Mouse (Mus musculus): ENCODE results near the gene Alox8.

DNA sequence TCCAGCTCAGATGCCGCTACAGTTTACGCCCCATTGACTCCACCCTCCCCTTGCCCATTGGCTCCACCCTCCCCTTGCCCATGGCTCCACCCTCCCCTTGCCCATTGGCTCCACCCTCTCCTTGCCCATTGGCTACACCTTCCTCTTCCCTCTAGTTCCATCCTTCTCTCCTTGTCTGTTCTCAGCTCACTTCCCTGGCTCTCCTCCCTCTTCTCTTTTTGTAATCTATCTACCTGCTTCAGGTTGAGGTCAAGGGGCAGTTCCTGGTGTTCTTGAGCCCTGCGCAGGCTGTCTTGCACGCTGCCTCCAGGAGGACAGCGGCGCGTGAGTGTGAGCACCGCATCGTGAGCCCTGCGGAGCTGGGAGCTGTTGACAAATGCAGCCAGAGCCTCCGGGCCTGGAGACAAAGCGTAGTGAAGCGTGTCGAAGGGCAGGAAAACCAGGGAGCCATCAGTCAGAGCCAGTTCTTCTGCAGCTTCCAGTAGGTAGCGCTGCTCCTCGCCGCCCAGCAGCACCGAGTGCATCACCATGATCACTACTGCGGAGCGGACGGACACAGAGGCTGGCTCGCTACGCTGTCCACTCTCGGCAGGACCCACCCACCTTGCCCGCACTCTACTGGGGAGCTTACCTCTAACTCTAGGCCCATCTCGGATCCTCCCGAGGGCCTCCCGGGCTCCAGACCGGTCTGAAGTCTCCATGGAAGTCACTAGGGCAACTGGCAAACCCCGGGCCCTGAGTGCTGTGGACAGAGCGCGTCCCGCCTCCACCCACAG lies 37.8 kb upstream of the Alox8 start:
- peak; percentile 29; the same call in 1 of the 2 replicates for TF ChIP-seq CTCF (IDR thresholded peaks at IDR 0.05; ENCODE audit: borderline replicate concordance, insufficient read depth, low read depth, low read length)
- peak; percentile 73 for TF ChIP-seq POLR2A (IDR thresholded peaks at IDR 0.05; ENCODE audit: borderline replicate concordance, insufficient read depth, low read length)
